Mouse (Mus musculus): ENCODE results near the gene Ncor2.
A peak's percentile ranks its signal among the peaks of the same experiment; 100 is the strongest.

Gene Ncor2

GRCm38 (mm10) chr5:125136996-125137671 lies 41.9 kb downstream of the Ncor2 start:
- Histone ChIP-seq H3K4me3 (replicated peaks; ENCODE audit: low read length) (peak overlapping the region; percentile 43), H3K4me1 (replicated peaks; ENCODE audit: low read depth, low read length) (peaks cover 93% of the 10 kb centered on the region), H3K9me3 (ENCODE audit: low read length) (no peaks in the 10 kb centered on the region), H3K36me3 (ENCODE audit: insufficient read depth, low read length) (peaks cover 13% of the 10 kb centered on the region), H3K27me3 (ENCODE audit: insufficient read depth, low read length) (no peaks in the 10 kb centered on the region)
- TF ChIP-seq CTCF (conservative IDR thresholded peaks at IDR 0.05; ENCODE audit: low read length) (no peak), NANOG (IDR thresholded peaks at IDR 0.05; ENCODE audit: borderline replicate concordance, low read length) (no peak), POU5F1 (IDR thresholded peaks at IDR 0.05; ENCODE audit: borderline replicate concordance, low read length) (no peak)

GRCm38 (mm10) chr5:125136296-125136995 lies 42.6 kb downstream of the Ncor2 start:
- Histone ChIP-seq H3K4me1 (replicated peaks; ENCODE audit: low read depth, low read length) (peaks cover 93% of the 10 kb centered on the region), H3K27me3 (ENCODE audit: insufficient read depth, low read length) (no peaks in the 10 kb centered on the region), H3K36me3 (ENCODE audit: insufficient read depth, low read length) (peaks cover 18% of the 10 kb centered on the region), H3K4me3 (replicated peaks; ENCODE audit: low read length) (peak overlapping the region; percentile 37; the same call in 1 of the 2 replicates), H3K9me3 (ENCODE audit: low read length) (no peaks in the 10 kb centered on the region)
- no peak for TF ChIP-seq POU5F1 (IDR thresholded peaks at IDR 0.05; ENCODE audit: borderline replicate concordance, low read length)
- no peak for TF ChIP-seq NANOG (IDR thresholded peaks at IDR 0.05; ENCODE audit: borderline replicate concordance, low read length)
- TF ChIP-seq CTCF (conservative IDR thresholded peaks at IDR 0.05; ENCODE audit: low read length): no peak

- H3K9me3 ChIP-seq (ENCODE audit: low read length): no peaks in the 10 kb centered on the region
- H3K27me3 ChIP-seq (ENCODE audit: insufficient read depth, low read length): no peaks in the 10 kb centered on the region
- TF ChIP-seq NANOG (IDR thresholded peaks at IDR 0.05; ENCODE audit: borderline replicate concordance, low read length): no peak
- TF ChIP-seq CTCF (conservative IDR thresholded peaks at IDR 0.05; ENCODE audit: low read length): no peak
- no peak for TF ChIP-seq POU5F1 (IDR thresholded peaks at IDR 0.05; ENCODE audit: borderline replicate concordance, low read length)
- peaks cover 18% of the 10 kb centered on the region for H3K36me3 ChIP-seq (ENCODE audit: insufficient read depth, low read length)
- no peak overlapping the region for H3K4me3 ChIP-seq (replicated peaks; ENCODE audit: low read length)
- peaks cover 92% of the 10 kb centered on the region for H3K4me1 ChIP-seq (replicated peaks; ENCODE audit: low read depth, low read length)
These were observed 44.1 kb downstream of the Ncor2 start for GRCm38 (mm10) chr5:125134795-125135468.

- Histone ChIP-seq H3K9me3 (ENCODE audit: low read length) (no peaks in the 10 kb centered on the region), H3K36me3 (ENCODE audit: insufficient read depth, low read length) (peaks cover 18% of the 10 kb centered on the region), H3K27me3 (ENCODE audit: insufficient read depth, low read length) (no peaks in the 10 kb centered on the region), H3K4me1 (replicated peaks; ENCODE audit: low read depth, low read length) (peaks cover 90% of the 10 kb centered on the region), H3K4me3 (replicated peaks; ENCODE audit: low read length) (no peak overlapping the region)
- TF ChIP-seq POU5F1 (IDR thresholded peaks at IDR 0.05; ENCODE audit: borderline replicate concordance, low read length) (no peak), CTCF (conservative IDR thresholded peaks at IDR 0.05; ENCODE audit: low read length) (no peak), NANOG (IDR thresholded peaks at IDR 0.05; ENCODE audit: borderline replicate concordance, low read length) (no peak)
These were observed 44.6 kb downstream of the Ncor2 start for GRCm38 (mm10) chr5:125134391-125134790.

- TF ChIP-seq POU5F1 (IDR thresholded peaks at IDR 0.05; ENCODE audit: borderline replicate concordance, low read length): no peak
- TF ChIP-seq NANOG (IDR thresholded peaks at IDR 0.05; ENCODE audit: borderline replicate concordance, low read length): no peak
- TF ChIP-seq CTCF (conservative IDR thresholded peaks at IDR 0.05; ENCODE audit: low read length): no peak
- no peak overlapping the region for H3K4me3 ChIP-seq (replicated peaks; ENCODE audit: low read length)
- H3K4me1 ChIP-seq (replicated peaks; ENCODE audit: low read depth, low read length): peaks cover 90% of the 10 kb centered on the region
These were observed 45.4 kb downstream of the Ncor2 start for GRCm38 (mm10) chr5:125133651-125134050.

GRCm38 (mm10) chr5:125132566-125133260 lies 46.3 kb downstream of the Ncor2 start:
- TF ChIP-seq POU5F1 (IDR thresholded peaks at IDR 0.05; ENCODE audit: borderline replicate concordance, low read length) (no peak), CTCF (conservative IDR thresholded peaks at IDR 0.05; ENCODE audit: low read length) (no peak), NANOG (IDR thresholded peaks at IDR 0.05; ENCODE audit: borderline replicate concordance, low read length) (no peak)

More at GRCm38 (mm10) chr5:125133651-125134050, 45.4 kb downstream of the Ncor2 start:
- Histone ChIP-seq H3K9me3 (ENCODE audit: low read length) (no peaks in the 10 kb centered on the region), H3K27me3 (ENCODE audit: insufficient read depth, low read length) (no peaks in the 10 kb centered on the region), H3K36me3 (ENCODE audit: insufficient read depth, low read length) (peaks cover 15% of the 10 kb centered on the region)

GRCm38 (mm10) chr5:125132069-125132468 lies 47.0 kb downstream of the Ncor2 start:
- Histone ChIP-seq H3K4me3 (replicated peaks; ENCODE audit: low read length) (no peak overlapping the region), H3K36me3 (ENCODE audit: insufficient read depth, low read length) (peaks cover 15% of the 10 kb centered on the region)
- TF ChIP-seq CTCF (conservative IDR thresholded peaks at IDR 0.05; ENCODE audit: low read length) (no peak), POU5F1 (IDR thresholded peaks at IDR 0.05; ENCODE audit: borderline replicate concordance, low read length) (no peak), NANOG (IDR thresholded peaks at IDR 0.05; ENCODE audit: borderline replicate concordance, low read length) (no peak)

More at GRCm38 (mm10) chr5:125132566-125133260, 46.3 kb downstream of the Ncor2 start:
- no peaks in the 10 kb centered on the region for H3K27me3 ChIP-seq (ENCODE audit: insufficient read depth, low read length)
- no peaks in the 10 kb centered on the region for H3K9me3 ChIP-seq (ENCODE audit: low read length)
- H3K4me1 ChIP-seq (replicated peaks; ENCODE audit: low read depth, low read length): peaks cover 90% of the 10 kb centered on the region
- H3K4me3 ChIP-seq (replicated peaks; ENCODE audit: low read length): no peak overlapping the region
- H3K36me3 ChIP-seq (ENCODE audit: insufficient read depth, low read length): peaks cover 15% of the 10 kb centered on the region

GRCm38 (mm10) chr5:125130406-125130805 lies 48.6 kb downstream of the Ncor2 start:
- no peaks in the 10 kb centered on the region for H3K9me3 ChIP-seq (ENCODE audit: low read length)
- peaks cover 18% of the 10 kb centered on the region for H3K36me3 ChIP-seq (ENCODE audit: insufficient read depth, low read length)
- no peak overlapping the region for H3K4me3 ChIP-seq (replicated peaks; ENCODE audit: low read length)
- no peaks in the 10 kb centered on the region for H3K27me3 ChIP-seq (ENCODE audit: insufficient read depth, low read length)
- H3K4me1 ChIP-seq (replicated peaks; ENCODE audit: low read depth, low read length): peaks cover 95% of the 10 kb centered on the region
- TF ChIP-seq POU5F1 (IDR thresholded peaks at IDR 0.05; ENCODE audit: borderline replicate concordance, low read length): no peak
- no peak for TF ChIP-seq NANOG (IDR thresholded peaks at IDR 0.05; ENCODE audit: borderline replicate concordance, low read length)
- no peak for TF ChIP-seq CTCF (conservative IDR thresholded peaks at IDR 0.05; ENCODE audit: low read length)

More at GRCm38 (mm10) chr5:125132069-125132468, 47.0 kb downstream of the Ncor2 start:
- Histone ChIP-seq H3K4me1 (replicated peaks; ENCODE audit: low read depth, low read length) (peaks cover 90% of the 10 kb centered on the region), H3K9me3 (ENCODE audit: low read length) (no peaks in the 10 kb centered on the region), H3K27me3 (ENCODE audit: insufficient read depth, low read length) (no peaks in the 10 kb centered on the region)
